Mouse (Mus musculus) liver, postnatal 0 days (tissue): Measurements from ENCODE around the gene Ltbr. TPM values are rescaled to one million over a fixed set of nuclear protein-coding genes. Genes with fewer than 3 reads are reported as not detected.
"Not testable (repeated sequence)": the region's sequence is repeated elsewhere in the genome, so short reads cannot be mapped to it uniquely, and the experiment has no call there.

Experiments used
- ATAC-seq: fragments of 200-750 bp; cut with Nextera tagmentation; 2 replicates; pipeline ENCODE4 v1.8.0; 2017; ENCODE audit warnings: mild to moderate bottlenecking, moderate library complexity
- DNase-seq: peaks from one replicate; pipeline ENCODE4 v3.0.0-alpha.2; 2016
- H3K27ac ChIP-seq: fragments of 300-500 bp; sonication (generic); 2 replicates; pipeline ENCODE4 v1.5.1; 2014; ENCODE audit warnings: antibody characterized with exemption, moderate library complexity, mild to moderate bottlenecking, low read depth
- H3K27me3 ChIP-seq: fragments of 300-500 bp; sonication (generic); 2 replicates; pipeline ENCODE4 v1.6.1; 2014; ENCODE audit warnings: low read length, control low read depth, mixed read lengths; ENCODE audit not compliant: insufficient read depth
- H3K36me3 ChIP-seq: fragments of 300-500 bp; sonication (generic); replicated peaks from 2 replicates; pipeline ENCODE4 v1.6.1; 2014; ENCODE audit warnings: mild to moderate bottlenecking, control low read depth, low read length, moderate library complexity, mixed read lengths; ENCODE audit not compliant: insufficient read depth
- H3K4me1 ChIP-seq: fragments of 300-500 bp; sonication (generic); 2 replicates; pipeline ENCODE4 v1.6.1; 2014; ENCODE audit warnings: antibody characterized with exemption, mild to moderate bottlenecking, control low read depth; ENCODE audit not compliant: insufficient read depth
- H3K4me2 ChIP-seq: fragments of 300-500 bp; sonication (generic); 2 replicates; pipeline ENCODE4 v1.6.1; 2014; ENCODE audit warnings: low read depth, mild to moderate bottlenecking, low read length, moderate library complexity, mixed read lengths
- H3K4me3 ChIP-seq: fragments of 300-500 bp; sonication (generic); 2 replicates; pipeline ENCODE4 v1.5.1; 2014; ENCODE audit warnings: low read depth, low read length
- H3K9ac ChIP-seq: fragments of 300-500 bp; sonication (generic); replicated peaks from 2 replicates; pipeline ENCODE4 v1.6.1; 2014; ENCODE audit warnings: mild to moderate bottlenecking, moderate library complexity
- H3K9me3 ChIP-seq: fragments of 300-500 bp; sonication (generic); 2 replicates; pipeline ENCODE4 v1.6.1; 2016; ENCODE audit warnings: mild to moderate bottlenecking, control low read depth, low read length, mixed read lengths
- CTCF ChIP-seq: sonication (generic); IDR thresholded peaks from 2 replicates; pipeline ENCODE4 v1.5.1; 2016; ENCODE audit warnings: antibody characterized with exemption, low read depth
- EP300 ChIP-seq: IDR thresholded peaks from 2 replicates; pipeline ENCODE4 v1.6.1; 2016; ENCODE audit warnings: antibody characterized with exemption, low read depth, mild to moderate bottlenecking
- WGBS: fragments of 180-500 bp; shearing (Covaris S2); extraction: QIAGEN DNeasy Blood & Tissue Kit; methylation state at CpG from one replicate; pipeline ENCODE4 v1.1.7; 2014; ENCODE audit not compliant: insufficient replicate concordance; 5-methylcytosine and 5-hydroxymethylcytosine counted together
- polyA plus RNA-seq: library from polyadenylated mRNA; unstranded; fragments of >200 nt; fragmentation: Nextera tagmentation; extraction: Ambion mirVana; gene quantifications from 2 replicates; pipeline ENCODE4 v1.2.1, GENCODE M21; 2015

Gene Ltbr
- polyA plus RNA-seq, 1 experiment from 2014 or later = 31.8 TPM

DNA sequence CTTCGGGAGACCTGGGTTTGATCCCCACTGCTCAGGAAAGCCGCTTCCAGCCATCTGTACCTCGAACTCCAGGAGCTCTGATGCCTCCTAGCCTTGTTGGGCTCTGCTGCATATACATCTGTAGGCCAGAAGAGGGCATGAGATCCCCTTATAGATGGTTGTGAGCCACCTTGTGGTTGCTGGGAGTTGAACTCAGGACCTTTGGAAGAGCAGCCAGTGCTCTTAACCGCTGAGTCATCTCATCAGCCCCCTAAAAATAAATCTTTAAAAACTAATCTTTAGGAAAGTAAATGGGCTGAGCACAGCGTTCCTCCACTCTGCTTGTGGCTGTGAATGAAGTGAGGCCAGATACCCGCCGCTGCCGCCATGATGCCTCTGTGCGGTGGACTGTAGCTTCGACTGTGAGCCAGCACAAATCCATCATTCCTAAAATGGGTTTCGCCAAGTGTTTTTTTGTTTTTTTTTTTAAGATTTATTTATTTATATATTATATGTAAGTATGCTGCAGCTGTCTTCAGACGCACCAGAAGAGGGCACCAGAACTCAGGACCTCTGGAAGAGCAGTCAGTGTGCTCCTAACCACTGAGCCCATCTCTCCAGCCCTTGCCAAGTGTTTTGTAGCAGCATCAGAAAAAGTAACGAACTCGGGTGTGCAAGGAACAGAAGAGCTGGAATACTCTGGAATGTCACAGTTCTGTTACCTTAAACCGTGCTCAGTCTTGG, 38.7 kb downstream of the Ltbr start:
- Histone ChIP-seq H3K4me2 (no peak overlapping the region), H3K4me1 (peaks cover 6% of the 10 kb centered on the region), H3K9me3 (no peaks in the 10 kb centered on the region), H3K27me3 (no peaks in the 10 kb centered on the region), H3K27ac (no peak overlapping the region), H3K4me3 (no peak overlapping the region), H3K9ac (no peak overlapping the region), H3K36me3 (no peaks in the 10 kb centered on the region)
- no peak for TF ChIP-seq EP300
- peak; percentile 73 for TF ChIP-seq CTCF
- 58% methylated on average over 15 of the region's 15 CpGs for WGBS
- ATAC-seq = no peak
- DNase-seq = peak; percentile 44

DNA sequence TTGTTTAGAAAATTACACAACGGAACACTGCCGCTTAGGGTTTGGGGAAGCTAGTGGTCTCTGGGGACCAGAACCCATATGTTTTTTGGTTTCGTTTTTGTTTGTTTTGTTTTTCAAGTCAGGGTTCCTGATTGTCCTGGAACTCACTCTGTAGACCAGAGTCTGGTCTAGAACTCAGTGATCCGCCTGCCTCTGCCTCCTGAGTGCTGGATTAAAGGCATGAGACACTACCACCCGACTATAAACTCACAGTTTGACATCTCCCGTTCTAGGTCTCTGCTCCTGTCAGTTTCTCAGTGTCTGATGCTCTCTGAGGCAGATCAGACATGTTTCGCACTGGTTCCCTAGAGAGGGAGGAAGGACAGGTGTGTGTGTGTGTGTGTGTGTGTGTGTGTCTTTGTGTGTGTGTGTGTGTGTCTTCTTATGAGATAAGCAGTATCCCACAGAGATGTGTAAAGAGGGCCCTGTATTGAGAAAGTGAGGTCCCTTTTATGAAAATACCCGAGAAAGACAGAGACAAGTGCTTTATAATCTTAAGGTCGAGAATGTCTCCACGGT, 41.4 kb downstream of the Ltbr start:
- Histone ChIP-seq H3K4me2 (peak overlapping the region; percentile 66), H3K4me1 (peaks cover 6% of the 10 kb centered on the region), H3K9ac (0 out of 2 replicates have a peak overlapping the region, but pooled peaks have one; percentile 36), H3K27ac (peak overlapping the region; percentile 50), H3K4me3 (no peak overlapping the region), H3K36me3 (no peaks in the 10 kb centered on the region), H3K27me3 (no peaks in the 10 kb centered on the region), H3K9me3 (no peaks in the 10 kb centered on the region)
- 61% methylated on average over 10 of the region's 10 CpGs for WGBS
- TF ChIP-seq CTCF (no peak), EP300 (no peak)
- ATAC-seq (no peak; the same call in 1 of the 2 replicates), DNase-seq (no peak)

DNA sequence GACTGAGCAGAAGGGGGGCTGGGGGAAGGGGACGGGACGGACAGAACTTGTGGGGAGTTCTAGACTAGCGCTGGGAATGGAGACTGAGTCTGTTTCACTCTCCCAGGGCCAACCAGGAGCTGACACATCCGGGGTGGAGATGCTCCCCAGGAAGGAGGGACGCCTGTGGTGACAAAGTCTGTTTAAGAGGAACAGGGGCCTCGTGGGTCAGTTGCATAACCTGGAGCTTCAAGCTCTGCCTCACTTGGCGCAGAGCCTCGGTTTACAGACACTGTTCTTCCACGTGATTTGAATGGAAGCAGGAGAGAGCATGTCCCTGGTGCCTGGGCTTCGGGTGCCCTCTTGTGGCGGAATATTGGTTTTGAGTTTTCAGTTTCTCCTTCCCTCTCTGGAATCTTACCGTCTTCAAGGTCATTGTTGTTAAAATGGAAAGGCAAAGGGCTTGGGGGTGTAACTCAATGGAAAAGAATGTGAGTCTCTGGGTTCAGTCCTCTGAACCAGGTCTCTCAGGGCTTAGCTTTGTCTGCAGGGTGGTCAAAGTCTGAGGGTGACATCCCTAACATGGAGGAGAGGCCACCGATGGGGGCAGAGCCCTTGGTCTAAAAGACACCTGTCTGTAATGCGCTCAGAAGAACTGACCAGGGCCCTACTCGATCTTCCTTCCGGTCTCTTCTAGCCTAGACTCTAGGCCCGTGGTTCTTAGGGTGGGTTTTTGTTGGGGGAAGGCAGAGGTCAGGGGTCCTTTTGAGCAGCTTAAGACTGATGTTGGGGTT, 42.0 kb downstream of the Ltbr start:
- 13% methylated on average over 17 of the region's 17 CpGs for WGBS
- peak; percentile 95 for ATAC-seq

DNA sequence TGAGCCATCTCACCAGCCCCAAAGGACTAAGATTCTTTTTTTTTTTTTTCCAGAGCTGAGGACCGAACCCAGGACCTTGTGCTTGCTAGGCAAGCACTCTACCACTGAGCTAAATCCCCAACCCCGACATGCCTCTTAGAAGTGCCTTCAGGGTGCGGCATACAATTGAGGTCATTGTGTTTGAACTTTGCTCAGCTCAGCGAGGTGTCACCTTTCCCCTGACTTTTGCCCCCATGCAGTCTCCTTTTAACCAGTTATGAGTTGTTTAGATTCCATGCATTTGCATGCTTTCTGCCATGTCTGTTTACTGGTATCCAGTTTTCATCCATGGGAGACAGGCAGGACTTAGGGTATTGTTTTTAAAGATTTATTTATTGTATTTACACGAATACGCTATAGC, 44.9 kb downstream of the Ltbr start:
- no peak overlapping the region for H3K4me2 ChIP-seq
- H3K27ac ChIP-seq = no peak overlapping the region
- H3K4me3 ChIP-seq = no peak overlapping the region
- no peaks in the 10 kb centered on the region for H3K9me3 ChIP-seq
- DNase-seq (no peak), ATAC-seq (0 out of 2 replicates have a peak, but pooled peaks have one; percentile 9)
- H3K27me3 ChIP-seq = no peaks in the 10 kb centered on the region
- 59% methylated on average over 6 of the region's 6 CpGs for WGBS
- no peak for TF ChIP-seq EP300
- no peak for TF ChIP-seq CTCF
- H3K4me1 ChIP-seq = peaks cover 6% of the 10 kb centered on the region
- H3K36me3 ChIP-seq = no peaks in the 10 kb centered on the region
- H3K9ac ChIP-seq = no peak overlapping the region

More for the DNA sequence above, 42.0 kb downstream of the Ltbr start:
- peak; percentile 91 for DNase-seq
- Histone ChIP-seq H3K4me3 (no peak overlapping the region), H3K9me3 (no peaks in the 10 kb centered on the region), H3K4me1 (peaks cover 6% of the 10 kb centered on the region), H3K36me3 (no peaks in the 10 kb centered on the region), H3K27me3 (no peaks in the 10 kb centered on the region), H3K27ac (peak overlapping the region; percentile 81), H3K4me2 (peak overlapping the region; percentile 66), H3K9ac (peak overlapping the region; percentile 36; the same call in 1 of the 2 replicates)
- TF ChIP-seq EP300 = peak; percentile 45; the same call in 1 of the 2 replicates
- TF ChIP-seq CTCF = peak; percentile 96

DNA sequence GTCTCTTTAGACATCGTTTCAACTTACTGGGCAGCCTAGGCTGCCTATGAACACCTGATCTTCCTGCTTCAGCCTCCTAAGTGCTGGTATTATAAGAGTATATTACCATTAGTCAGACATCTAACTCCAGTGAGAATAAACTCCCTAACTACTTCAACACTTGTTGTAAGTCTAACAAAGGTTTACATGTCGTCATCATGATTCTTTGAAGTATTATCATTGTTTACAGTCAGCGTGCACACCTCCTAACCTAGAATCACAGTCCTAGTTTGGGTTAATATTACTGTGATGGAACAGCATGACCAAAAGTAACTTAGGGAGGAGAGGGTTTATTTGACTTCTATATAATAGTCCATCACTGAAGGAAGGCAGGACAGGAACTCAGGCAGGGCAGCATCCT, 46.2 kb downstream of the Ltbr start:
- WGBS = 70% methylated on average over 3 of the region's 3 CpGs
- Histone ChIP-seq H3K27ac (no peak overlapping the region), H3K9ac (no peak overlapping the region), H3K36me3 (no peaks in the 10 kb centered on the region), H3K4me2 (no peak overlapping the region), H3K27me3 (no peaks in the 10 kb centered on the region), H3K4me3 (no peak overlapping the region), H3K4me1 (peaks cover 6% of the 10 kb centered on the region), H3K9me3 (no peaks in the 10 kb centered on the region)
- DNase-seq (no peak), ATAC-seq (no peak)
- TF ChIP-seq EP300 (no peak), CTCF (no peak)

DNA sequence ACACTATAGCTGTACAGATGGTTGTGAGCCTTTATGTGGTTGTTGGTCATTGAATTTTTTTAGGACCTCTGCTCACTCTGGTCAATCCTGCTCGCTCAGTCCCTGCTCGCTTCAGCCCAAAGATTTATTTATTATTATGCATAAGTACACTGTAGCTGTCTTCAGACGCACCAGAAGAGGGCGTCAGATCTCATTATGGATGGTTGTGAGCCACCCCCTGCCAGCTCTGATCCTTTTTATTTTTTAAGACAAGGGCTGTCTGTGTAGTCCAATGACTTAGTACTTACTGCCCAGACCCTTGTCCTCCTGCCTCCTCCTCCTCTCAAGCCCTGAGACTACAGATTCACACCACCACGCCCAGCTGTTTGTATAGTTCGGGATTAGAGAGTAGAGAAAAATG, 47.1 kb downstream of the Ltbr start:
- not testable (repeated sequence) for H3K27me3 ChIP-seq, H3K4me2 ChIP-seq, H3K9me3 ChIP-seq, ATAC-seq, H3K4me3 ChIP-seq, H3K9ac ChIP-seq, H3K4me1 ChIP-seq, H3K27ac ChIP-seq, DNase-seq, H3K36me3 ChIP-seq
- WGBS = 60% methylated on average over 6 of the region's 6 CpGs
